Mouse (Mus musculus) brain, embryonic 14.5 days (tissue): ENCODE data around the gene Arhgap45.

Experiments
- CTCF ChIP-seq: fragments of 200-500 bp; IDR thresholded peaks from 2 replicates; pipeline ENCODE4 v1.5.1; 2012; ENCODE audit warnings: inconsistent platforms, mild to moderate bottlenecking, moderate library complexity, borderline replicate concordance; ENCODE audit not compliant: insufficient read depth, insufficient read length; ENCODE audit errors: extremely low read depth
- POLR2A ChIP-seq: fragments of 200-500 bp; IDR thresholded peaks from 2 replicates; pipeline ENCODE4 v1.6.1; 2012; ENCODE audit warnings: mild to moderate bottlenecking, inconsistent platforms, borderline replicate concordance; ENCODE audit not compliant: poor library complexity, insufficient read depth, insufficient read length, severe bottlenecking; ENCODE audit errors: extremely low read depth

DNA sequence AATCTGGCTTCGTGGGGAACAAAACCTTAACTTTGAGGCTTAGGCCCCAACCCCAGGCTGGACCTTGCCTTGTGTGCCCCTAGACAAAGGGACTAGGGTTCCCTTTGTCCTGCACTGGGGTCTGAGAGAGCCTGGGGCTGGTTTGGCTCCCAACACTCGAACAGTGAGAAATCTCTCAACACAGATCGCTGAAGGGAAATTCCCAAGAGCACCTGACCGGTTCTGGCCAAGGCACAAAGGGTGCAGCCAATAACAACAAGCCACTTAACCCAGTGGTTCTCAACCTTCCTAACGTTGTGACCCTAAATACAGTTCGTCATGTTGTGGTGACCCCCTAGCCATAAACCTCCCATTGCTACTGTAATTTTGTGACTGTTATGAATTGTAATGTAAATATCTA is 33.8 kb downstream of the Arhgap45 start:
- TF ChIP-seq CTCF (no peak), POLR2A (no peak)
